Comparison of ENCODE assay signal across 26 mouse cellular contexts in the genomic region with DNA sequence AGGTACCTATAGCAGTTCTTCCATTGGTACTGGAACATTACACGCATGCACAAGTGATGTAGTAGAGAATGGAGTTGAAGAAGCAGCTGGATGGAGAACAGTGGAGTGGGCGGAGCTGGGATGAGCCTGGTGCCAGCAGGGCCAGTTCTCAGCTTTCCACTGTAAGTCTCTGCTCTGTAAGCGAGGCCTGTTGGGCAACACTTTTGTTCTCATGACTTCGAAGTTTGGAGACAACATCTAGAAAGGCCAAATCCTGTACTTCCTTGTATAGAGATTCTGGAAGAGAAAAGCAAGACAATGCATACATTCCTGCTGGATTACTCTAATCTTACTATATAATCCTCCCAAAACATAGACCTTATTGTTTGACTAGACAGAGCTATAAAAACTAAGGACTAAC.
"Had no signal": no experiment of that assay in that cellular context is flagged by ENCODE, and none has a peak within 500 bp of the region (broad histone marks: within the 10 kb centered on the region; RNA-seq: fewer than 3 reads in every experiment).

No protein-coding gene starts in this region.

- H3K27ac ChIP-seq: heart, embryonic 10.5 days; hindbrain, embryonic 10.5 days; hindbrain, embryonic 12.5 days; hindbrain, embryonic 14.5 days; kidney, embryonic 15.5 days; kidney, postnatal 0 days; limb, embryonic 13.5 days; limb, embryonic 15.5 days; liver, embryonic 12.5 days; liver, embryonic 14.5 days had no signal

- H3K4me2 ChIP-seq: heart, embryonic 12.5 days; hindbrain, embryonic 12.5 days; hindbrain, embryonic 14.5 days; kidney, embryonic 15.5 days; limb, embryonic 13.5 days; limb, embryonic 15.5 days; liver, embryonic 12.5 days had no signal

- ATAC-seq: hindbrain, embryonic 16.5 days; intestine, embryonic 16.5 days; liver, embryonic 12.5 days had no signal

- H3K9me3 ChIP-seq: heart, embryonic 10.5 days; heart, embryonic 12.5 days; hindbrain, embryonic 12.5 days; limb, embryonic 13.5 days; limb, embryonic 15.5 days; liver, embryonic 12.5 days had no signal

- H3K4me3 ChIP-seq: heart, embryonic 10.5 days; heart, embryonic 12.5 days; hindbrain, embryonic 10.5 days; hindbrain, embryonic 12.5 days; kidney, embryonic 15.5 days; limb, embryonic 13.5 days; limb, embryonic 15.5 days; liver, embryonic 12.5 days had no signal

- H3K27me3 ChIP-seq: heart, embryonic 12.5 days; hindbrain, embryonic 12.5 days; kidney, embryonic 15.5 days; limb, embryonic 13.5 days; limb, embryonic 15.5 days; liver, embryonic 12.5 days had no signal

- H3K4me1 ChIP-seq: heart, embryonic 10.5 days; heart, embryonic 12.5 days; hindbrain, embryonic 10.5 days; hindbrain, embryonic 12.5 days; kidney, embryonic 15.5 days; limb, embryonic 13.5 days; limb, embryonic 15.5 days; liver, embryonic 12.5 days had no signal

- DNase-seq: gastrocnemius, postnatal 14 days; gastrocnemius, postnatal 36 days; heart, adult 18-20 months; heart, postnatal 10 days; heart, postnatal 4 days; kidney, adult 11 months; kidney, adult 2 months; kidney, adult 9 months; kidney, postnatal 14 days; kidney, postnatal 36 days; layer of hippocampus, adult 9-11 months; layer of hippocampus, postnatal 36 days; left cerebral cortex, postnatal 4 days had no signal

- H3K9ac ChIP-seq: heart, embryonic 12.5 days; hindbrain, embryonic 12.5 days; hindbrain, embryonic 14.5 days; kidney, embryonic 15.5 days; limb, embryonic 13.5 days; limb, embryonic 15.5 days; liver, embryonic 12.5 days; liver, embryonic 14.5 days had no signal
